Mouse (Mus musculus) ES-CJ7 (cell line): Measurements from ENCODE around the gene Nat10.

ENCODE experiments used
- DNase-seq: peaks from one replicate; pipeline ENCODE4 v3.0.0; 2011; ENCODE audit warnings: low read depth, low spot score

The Nat10 gene

DNA sequence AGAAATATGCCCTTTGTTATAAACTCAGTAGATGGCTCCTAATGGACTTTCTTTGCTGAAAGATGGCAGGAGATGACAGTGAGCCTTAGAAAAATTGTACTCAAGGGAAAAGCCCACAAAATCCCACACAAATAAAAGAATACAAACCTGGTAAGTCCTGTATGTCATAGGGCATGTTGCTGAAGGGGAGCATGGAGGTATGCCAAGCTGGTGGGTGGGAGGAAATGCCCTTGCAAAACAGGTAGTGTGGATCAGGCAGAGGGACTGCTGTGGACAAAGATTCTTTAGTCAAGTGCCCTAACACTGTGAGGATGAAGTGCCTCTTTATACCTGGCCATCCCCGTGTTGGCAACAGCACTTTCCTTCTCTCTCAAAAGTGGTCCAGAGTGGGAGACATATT, 68.3 kb downstream of the Nat10 start:
- DNase-seq, result no peak

DNA sequence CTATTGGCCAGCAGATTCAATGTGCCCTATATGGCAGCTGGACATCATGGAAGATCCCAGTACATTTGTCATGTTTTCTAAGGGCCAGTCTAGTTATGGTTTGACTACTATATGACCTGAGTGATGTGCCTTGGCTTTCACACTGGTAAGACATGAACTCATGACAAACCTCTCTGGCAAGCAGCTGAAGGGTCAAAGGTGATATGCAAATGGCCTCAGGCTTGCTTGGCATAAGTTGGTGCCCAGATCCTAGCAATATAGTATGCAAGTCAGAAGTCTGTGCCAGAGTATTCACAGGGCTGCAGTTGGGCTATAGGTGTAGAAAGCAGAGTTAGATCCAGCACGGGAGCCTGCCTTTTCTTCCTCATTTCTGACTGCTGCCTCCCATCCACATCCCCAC, 69.8 kb downstream of the Nat10 start:
- no peak for DNase-seq

DNA sequence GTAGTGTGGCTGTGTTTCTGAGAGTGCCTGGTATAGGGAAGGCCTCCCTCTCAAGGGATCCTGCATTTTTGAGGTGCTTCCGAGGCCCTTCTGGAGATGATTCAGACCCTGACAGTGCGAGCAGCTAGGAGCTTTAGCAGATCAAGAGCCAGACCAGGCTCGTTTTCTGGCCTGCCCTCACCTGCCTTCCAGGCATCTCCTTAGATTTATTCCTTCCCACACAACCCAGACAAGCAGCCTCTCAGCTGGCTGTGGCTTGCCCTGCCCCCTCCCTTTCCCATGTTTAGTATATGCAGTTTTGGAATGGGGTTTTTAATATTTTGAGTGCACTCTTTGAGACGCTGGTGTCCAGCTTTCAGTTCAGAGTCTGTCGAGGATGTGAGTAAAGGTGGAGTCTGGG, 70.2 kb downstream of the Nat10 start:
- DNase-seq, result no peak

DNA sequence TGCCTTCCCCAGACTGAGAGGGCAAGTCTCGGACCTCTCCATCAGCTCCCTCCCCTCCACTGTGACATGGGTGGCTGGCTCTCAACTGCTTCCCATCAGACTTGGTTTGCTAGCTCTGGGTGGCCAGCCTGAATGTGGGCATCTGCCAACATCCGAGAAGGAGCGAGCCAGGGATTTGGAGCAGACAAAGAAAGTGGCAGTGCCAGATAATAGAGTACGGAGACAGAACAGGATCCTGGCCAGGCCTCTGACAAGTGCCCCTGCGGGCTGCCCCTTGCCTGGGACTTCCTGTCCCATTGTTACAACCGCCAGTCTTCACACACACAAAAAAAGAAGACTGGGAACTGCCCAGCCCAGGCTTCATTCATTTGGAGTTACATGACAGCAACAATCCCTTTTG, 70.6 kb downstream of the Nat10 start:
- DNase-seq, result no peak

DNA sequence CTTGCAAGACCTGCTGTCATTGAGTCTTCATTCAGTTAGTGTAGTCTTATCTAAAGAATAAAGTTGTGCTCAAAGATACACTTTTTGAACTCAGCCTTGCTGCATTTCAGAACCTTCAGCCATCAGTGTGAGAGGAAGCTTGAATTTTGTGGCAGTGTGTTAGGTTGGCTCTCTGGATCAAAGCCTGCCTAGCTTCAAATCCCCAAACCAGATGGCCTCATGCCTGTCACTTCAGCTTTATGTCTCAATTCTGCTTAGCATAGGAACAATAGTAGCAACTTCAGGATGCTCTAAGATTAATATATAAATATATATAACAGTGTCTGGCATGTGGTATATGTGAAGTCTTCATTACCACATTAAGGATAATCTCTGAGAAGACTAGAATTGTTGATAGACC, 73.2 kb downstream of the Nat10 start:
- DNase-seq, result no peak

DNA sequence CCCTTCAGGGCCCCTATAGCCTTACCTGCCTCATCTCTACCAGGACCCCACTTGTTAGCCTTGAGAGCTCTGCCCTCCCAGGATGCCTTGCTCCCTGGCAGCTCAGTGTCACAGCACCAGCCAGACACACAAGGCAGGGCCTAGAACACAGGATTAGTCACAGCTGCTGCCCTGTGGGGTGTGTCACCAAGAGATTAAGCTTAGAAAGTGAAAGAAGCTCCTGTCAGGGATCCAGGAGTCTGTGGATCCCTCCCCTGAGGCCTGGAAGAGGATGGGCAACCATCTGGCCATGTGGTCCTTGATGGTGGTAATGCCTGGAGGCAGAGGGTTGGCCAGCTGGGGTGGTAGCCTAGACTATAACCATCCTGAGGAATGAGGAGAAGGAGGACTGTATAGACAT, 73.9 kb downstream of the Nat10 start:
- no peak for DNase-seq

DNA sequence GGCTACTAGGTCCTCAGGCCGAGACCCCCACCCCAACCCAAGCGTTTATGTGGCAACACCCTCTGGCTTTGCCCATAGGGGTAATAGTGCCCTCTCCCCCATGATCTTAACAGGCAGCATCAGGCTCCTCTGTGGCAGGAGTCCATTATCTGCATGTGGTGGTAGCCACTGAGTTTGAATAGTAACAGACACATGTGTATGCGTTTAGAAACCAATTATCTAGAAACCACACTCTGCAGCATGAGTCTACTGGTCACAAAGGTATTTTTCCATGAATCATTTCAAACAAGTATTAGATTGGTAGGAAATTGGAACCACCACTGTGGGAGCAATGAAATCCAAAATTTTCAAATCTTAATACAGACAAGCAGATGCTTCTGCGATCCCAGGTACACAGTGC, 75.5 kb downstream of the Nat10 start:
- no peak for DNase-seq

DNA sequence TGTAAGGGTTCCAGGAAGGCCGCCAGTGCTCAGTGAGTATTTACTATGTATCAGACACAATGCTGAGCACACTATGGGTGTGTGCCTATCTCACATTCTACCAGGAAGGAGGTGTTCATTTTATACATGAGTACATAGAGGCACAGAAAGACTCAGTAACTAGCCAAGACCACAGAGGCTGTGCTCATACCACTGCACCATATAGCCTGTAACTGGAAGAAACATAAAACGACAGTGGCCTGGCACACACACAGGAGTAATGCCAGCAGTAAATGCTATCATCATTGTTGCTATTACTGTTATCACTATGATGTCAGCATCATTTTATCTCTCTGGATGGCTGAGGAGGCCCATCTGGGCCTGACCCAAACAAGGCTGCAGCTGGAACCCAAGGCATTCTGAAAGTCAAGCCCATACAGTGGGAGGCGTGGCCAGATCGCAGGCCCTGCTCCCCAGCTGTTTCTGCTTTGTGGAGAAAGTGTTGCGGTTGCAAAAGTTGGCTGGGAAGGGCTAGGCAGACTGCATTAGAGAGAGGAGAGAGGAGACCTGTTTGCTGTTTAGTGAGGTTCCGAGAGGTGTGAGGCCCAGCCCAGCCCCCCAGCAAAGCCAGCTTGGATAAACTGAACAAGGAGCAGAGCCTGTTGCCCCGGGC, 76.0 kb downstream of the Nat10 start:
- no peak for DNase-seq

DNA sequence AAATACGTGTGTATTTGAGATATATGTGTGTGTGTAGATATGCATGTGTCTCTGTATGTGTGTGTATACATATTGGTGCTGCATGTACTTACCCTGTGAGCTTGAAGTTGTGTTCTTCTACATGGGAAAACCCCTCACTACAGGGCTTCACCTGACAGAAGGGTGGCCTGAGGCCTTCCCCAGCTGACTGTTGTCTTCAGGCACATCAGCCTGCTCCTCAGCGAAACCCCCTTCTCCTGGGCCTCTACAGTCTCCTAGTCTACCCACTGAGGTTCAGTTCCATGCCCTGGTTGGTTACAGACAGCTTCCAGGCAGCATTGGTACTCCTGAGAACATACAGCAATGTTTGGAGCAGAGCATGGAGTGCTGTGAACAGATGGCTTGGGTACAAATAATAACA, 76.6 kb downstream of the Nat10 start:
- DNase-seq, result no peak

DNA sequence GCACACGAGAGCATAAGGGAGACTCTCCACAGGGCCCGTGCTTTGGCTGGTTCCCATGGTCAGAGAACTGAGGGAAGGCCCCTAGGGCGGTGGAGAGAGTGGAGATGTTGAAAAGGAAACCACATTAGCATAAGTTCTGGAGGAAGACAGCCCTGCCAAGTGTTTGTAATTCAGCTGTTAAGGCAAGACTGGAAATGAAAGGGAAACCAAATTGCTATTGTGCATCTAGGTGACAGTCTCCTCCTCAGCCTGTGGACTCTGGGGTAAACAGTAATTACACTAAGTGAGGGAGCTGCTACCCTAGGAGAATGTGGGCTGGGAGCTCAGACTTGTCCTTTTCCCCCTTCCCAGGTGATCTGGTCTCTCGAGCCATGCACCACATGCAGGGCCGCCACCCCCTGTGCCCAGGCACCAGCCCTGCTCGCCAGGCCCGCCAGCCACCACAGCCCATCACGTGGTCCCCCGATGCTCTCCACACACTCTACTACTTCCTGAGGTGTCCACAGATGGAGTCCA, 78.1 kb downstream of the Nat10 start:
- peak; percentile 9 for DNase-seq

DNA sequence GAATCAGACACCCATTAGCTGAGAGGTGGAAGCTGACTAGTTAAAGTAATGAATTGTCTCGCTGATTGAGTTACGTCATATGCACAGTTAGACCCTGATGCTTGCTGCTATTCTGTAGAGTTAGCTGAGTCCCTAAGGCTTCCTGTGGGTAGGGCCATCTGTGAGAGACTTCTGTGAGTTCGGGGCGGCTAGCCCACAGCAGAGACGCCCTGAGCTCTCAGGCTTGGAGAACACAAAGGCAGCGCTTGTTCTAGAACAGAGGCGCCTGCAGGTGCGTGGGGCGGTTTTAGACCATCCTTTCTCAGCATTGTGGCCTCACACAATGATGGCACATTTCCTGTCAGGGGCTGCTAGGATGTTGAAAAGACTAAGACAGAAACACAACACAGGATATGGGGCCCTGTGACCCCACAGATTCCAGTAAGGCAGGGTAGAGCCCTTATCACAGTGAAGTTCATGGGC, 78.8 kb downstream of the Nat10 start:
- no peak for DNase-seq

DNA sequence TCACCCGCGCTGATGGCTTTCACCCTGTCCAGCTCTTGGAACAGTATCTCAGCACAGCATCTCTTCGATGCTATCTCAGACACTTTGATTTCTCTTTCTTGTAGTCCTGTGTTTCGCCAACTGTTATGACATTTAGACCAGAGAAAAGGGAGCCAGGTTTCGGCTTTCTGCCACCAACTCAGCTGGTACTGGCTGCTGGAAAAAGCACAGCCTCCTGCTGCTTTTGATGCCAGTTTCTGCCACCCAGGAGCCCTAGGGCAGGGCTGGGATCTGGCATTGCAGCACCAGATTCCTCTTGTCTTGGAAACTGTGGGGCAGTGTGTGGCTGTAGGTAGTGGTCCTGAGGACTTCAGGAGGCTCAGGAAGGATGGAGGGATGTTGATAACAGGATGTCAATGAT, 79.9 kb downstream of the Nat10 start:
- no peak for DNase-seq

DNA sequence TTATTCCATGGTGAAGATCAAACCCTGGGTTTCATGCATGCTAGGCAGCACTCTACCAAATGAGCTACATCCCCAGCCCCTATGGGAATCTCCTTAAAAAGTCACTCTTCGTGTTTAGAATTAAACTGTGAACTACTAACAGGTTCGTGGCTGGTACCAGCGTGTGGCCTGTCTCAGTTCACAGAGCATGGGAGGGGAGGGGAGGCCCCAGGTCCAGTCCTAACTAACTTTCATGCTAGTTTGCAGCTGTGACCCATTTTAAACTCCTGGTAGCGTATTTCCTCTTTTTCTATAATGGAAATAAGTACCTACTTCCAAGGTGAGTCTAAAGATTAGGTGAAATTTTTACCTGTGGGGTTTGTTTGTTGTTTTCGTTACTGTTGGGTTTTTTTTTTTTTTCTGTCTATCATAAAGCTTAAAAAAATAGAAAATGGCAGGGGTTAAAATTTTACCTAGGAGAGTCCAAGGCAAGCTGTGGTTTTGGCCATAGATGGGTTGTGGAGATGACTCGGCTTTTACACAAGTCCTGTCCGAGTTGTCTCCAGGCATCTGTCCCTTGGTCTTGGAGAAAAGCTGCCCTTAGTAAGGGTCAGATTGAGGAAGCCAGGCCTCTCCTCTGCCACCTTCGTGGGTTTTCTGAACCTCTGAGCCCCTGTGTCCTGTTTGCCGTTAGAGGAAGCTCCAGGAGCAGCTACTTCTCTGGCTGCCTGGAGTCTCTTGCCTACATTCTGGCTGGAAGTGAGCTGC, 80.5 kb downstream of the Nat10 start:
- no peak for DNase-seq

DNA sequence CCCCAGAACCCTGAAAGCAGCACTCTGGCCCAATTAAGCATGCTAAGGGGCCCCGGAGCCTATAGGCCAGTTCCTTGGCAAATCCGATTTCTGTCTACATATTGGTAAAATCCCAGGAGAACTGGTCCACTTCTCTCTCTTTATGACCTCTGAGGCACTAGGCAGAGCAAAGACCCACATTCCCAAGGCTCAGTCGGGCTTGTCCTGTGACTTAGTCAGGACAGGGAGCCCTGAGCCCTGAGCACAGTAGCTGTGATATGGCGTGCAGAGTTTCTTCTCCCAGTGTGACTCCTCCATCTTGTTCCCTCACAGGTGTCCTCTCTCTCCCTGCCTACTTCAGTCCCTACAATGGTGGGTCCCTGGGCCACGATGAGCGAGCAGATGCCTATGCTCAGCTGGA, 82.6 kb downstream of the Nat10 start:
- DNase-seq, result no peak

DNA sequence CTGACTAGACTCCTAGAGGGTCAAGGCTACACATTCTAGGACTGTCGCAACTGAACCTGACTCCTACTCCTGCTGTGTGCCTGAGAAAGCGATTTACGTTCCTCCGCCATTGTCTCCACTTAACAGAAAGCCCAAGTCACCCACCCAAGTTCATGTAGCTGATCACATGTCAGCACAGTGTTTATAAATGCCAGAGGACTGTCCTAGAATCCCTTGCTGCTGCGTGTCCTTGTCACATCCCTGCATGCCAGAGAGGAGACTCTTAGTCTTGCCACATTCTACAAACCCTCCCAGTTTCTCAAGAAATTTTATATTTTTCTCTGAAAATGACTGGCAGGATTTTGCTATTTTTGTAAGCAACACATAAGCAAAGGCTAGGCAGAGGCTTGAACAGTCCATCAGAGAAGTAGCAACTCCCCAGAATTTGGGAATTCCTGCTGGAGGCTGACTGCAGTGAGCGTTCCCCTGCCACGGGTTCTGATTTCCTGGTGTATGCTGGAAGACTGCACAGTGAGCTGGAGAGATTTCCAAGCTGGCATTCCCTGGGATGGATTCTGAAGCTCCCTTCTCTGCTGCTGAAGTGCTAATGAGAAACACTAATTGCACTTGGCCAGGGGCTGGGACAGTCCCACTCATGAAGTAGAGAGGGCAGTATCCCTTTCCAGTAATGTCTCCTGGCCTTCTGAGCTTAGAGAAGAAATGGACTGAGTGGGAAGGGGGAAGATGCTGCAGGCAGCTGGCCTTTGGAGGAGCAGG, 83.3 kb downstream of the Nat10 start:
- no peak for DNase-seq

DNA sequence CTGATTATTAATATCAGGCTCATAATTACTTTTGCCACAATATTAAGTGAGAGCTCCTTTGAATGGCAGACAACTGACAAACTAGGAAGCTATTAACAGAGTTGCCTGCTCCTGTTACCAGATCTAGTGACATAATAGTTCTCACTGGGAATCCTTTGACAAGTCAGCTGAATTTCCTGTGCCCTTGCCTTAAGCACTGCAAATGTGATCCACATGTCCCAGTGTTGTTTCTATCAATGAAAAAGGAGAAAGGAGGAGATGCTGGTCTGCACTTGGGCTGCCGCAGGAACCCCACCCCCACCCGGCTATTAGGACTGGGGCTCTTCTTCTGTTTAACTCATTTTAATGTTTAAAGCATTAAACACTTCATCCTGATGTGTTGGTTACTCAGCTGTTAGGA, 84.3 kb downstream of the Nat10 start:
- no peak for DNase-seq

DNA sequence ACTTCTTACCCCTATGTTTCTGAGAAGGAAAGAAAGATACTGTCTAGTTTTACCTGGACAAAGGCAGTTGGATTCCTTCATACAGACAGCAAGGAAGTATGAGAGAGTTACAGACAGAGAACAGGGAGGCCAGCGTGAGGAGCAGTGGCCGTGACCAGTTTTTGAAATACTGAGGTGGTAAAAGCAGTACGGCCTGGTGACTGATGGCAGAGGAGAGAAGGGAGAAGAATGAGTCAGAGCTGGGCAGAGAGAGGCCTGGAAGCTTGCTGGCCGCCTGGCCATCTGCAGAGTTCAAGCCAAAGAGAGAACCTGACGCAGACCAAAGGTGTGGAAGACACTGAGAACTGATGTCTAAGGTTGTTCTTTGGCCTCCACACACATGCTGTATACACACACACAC, 85.7 kb downstream of the Nat10 start:
- no peak for DNase-seq

DNA sequence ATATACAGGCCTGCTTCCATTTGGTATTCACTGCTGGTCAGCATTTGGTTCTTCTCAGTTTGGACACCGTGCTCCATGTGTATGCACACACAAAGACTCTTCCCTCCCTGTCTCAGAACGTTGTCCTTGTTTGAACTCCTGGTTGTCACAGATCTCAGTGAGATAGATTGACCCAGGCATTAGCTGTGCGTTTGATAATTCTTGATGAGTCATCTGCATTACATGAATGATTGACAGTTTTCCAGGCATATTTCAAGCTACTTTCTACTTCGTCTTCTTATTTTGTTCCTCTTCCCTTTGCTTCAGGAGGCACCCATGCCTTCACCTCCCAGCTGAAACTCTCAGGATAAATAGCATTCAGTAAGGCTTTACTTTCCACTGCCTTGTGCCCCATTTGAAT, 87.5 kb downstream of the Nat10 start:
- DNase-seq, result no peak

DNA sequence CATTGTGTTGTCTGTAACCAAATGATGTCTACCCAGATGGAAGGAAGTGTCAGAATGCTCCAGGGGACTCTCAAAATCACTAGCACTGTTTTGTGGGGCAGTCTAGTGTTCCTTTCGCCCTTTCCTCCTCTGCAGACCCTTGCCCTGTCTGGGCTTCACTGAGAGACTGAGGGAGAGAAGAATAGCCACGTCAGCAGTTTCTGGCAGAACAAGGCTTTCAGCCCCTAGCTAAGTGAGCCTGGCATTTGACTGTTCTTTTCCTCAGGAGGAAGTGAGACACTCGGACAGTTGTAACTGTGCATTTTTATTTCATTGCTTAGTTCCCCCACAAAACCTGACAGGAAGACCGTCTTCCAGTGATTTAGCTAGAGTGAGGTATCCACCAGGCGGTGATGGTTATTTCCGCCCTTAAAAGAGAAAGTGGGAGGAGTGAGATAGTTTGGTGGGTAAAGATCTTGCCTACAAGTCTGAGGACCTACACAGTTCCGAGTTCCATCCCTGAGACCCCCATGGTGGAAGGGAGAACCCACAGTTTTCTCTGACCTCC, 88.4 kb downstream of the Nat10 start:
- no peak for DNase-seq
